Mouse (Mus musculus): ENCODE measurements around the gene Mtch1.
"Not testable (repeated sequence)": the region's sequence is repeated elsewhere in the genome, so short reads cannot be mapped to it uniquely, and the experiment has no call there.

The Mtch1 gene

GRCm38 (mm10) chr17:29361982-29362691 lies 14.4 kb upstream of the Mtch1 start:
- no peak for DNase-seq (ENCODE audit: low spot score)

GRCm38 (mm10) chr17:29360761-29361221 lies 13.1 kb upstream of the Mtch1 start, which contains the start of gene Fgd2:
TSS of gene Fgd2 (plus strand) at chr17:29360914.
- DNase-seq (ENCODE audit: low spot score): no peak

GRCm38 (mm10) chr17:29358928-29359327 lies 11.2 kb upstream of the Mtch1 start:
- no peak for DNase-seq (ENCODE audit: low spot score)

GRCm38 (mm10) chr17:29356882-29357281 lies 9.1 kb upstream of the Mtch1 start:
- no peak for DNase-seq (ENCODE audit: low spot score)

- no peak for DNase-seq (ENCODE audit: low spot score)
Observed at GRCm38 (mm10) chr17:29356479-29356856, 8.7 kb upstream of the Mtch1 start.

- DNase-seq (ENCODE audit: low spot score): peak; percentile 58
Observed at GRCm38 (mm10) chr17:29355841-29356478, 8.2 kb upstream of the Mtch1 start.

GRCm38 (mm10) chr17:29355461-29355840 lies 7.7 kb upstream of the Mtch1 start:
- no peak for DNase-seq (ENCODE audit: low spot score)

- not testable (repeated sequence) for DNase-seq (ENCODE audit: low spot score)
Observed at GRCm38 (mm10) chr17:29351056-29351455, 3.3 kb upstream of the Mtch1 start.

- DNase-seq (ENCODE audit: low spot score): no peak
Observed at GRCm38 (mm10) chr17:29348996-29349395, 1.3 kb upstream of the Mtch1 start.

GRCm38 (mm10) chr17:29347126-29347644 lies 549 bp downstream of the Mtch1 start:
- no peak for DNase-seq (ENCODE audit: low spot score)

- DNase-seq (ENCODE audit: low spot score): peak; percentile 61
Observed at GRCm38 (mm10) chr17:29346496-29347125, 1.1 kb downstream of the Mtch1 start.

GRCm38 (mm10) chr17:29345272-29345671 lies 2.5 kb downstream of the Mtch1 start:
- DNase-seq (ENCODE audit: low spot score): no peak

- DNase-seq (ENCODE audit: low spot score): no peak
Observed at GRCm38 (mm10) chr17:29343241-29343640, 4.5 kb downstream of the Mtch1 start.

GRCm38 (mm10) chr17:29342010-29342910 lies 5.5 kb downstream of the Mtch1 start:
- no peak for DNase-seq (ENCODE audit: low spot score)

- peak; percentile 63 for DNase-seq (ENCODE audit: low spot score)
Observed at GRCm38 (mm10) chr17:29341591-29342003, 6.1 kb downstream of the Mtch1 start.

- no peak for DNase-seq (ENCODE audit: low spot score)
Observed at GRCm38 (mm10) chr17:29340406-29341261, 7.1 kb downstream of the Mtch1 start.

GRCm38 (mm10) chr17:29339170-29339768 lies 8.5 kb downstream of the Mtch1 start:
- DNase-seq (ENCODE audit: low spot score): no peak

GRCm38 (mm10) chr17:29337979-29338823 lies 9.5 kb downstream of the Mtch1 start:
- no peak for DNase-seq (ENCODE audit: low spot score)

- DNase-seq (ENCODE audit: low spot score): no peak
Observed at GRCm38 (mm10) chr17:29336266-29336990, 11.3 kb downstream of the Mtch1 start.
